Mouse (Mus musculus) CH12.LX (cell line): ENCODE results near the gene Acbd6. TPM values are rescaled to one million over a fixed set of nuclear protein-coding genes. Genes with fewer than 3 reads are reported as not detected.

Source experiments
- DNase-seq: peaks from one replicate; pipeline ENCODE4 v3.0.0-alpha.2; 2013; ENCODE audit errors: extremely low read depth
- H3K27ac ChIP-seq: 2 replicates; pipeline ENCODE4 v1.5.1; 2012; ENCODE audit warnings: low read depth, mild to moderate bottlenecking, control low read depth, moderate library complexity; ENCODE audit not compliant: insufficient read depth
- H3K27me3 ChIP-seq: replicated peaks from 2 replicates; pipeline ENCODE3; 2012; ENCODE audit warnings: inconsistent platforms
- H3K36me3 ChIP-seq, 2 experiments: replicated peaks in 1 of 2; 2 replicates each; pipeline versions ENCODE3 to v1.6.1; 2012; ENCODE audit warnings: inconsistent platforms in 1 of 2, low read length in 1 of 2, mild to moderate bottlenecking in 1 of 2, mixed read lengths in 1 of 2, moderate library complexity in 1 of 2; ENCODE audit not compliant: control insufficient read depth in 1 of 2, insufficient read depth in 1 of 2
- H3K4me1 ChIP-seq, 2 experiments: 2 replicates each; pipeline ENCODE4 v1.6.1; 2012; ENCODE audit warnings: inconsistent platforms in 1 of 2, moderate library complexity in 1 of 2; ENCODE audit not compliant: insufficient read depth in 2 of 2, control insufficient read depth in 1 of 2
- H3K4me2 ChIP-seq: 2 replicates; pipeline ENCODE4 v1.6.1; 2012; ENCODE audit warnings: low read depth, mild to moderate bottlenecking, control low read depth; ENCODE audit not compliant: poor library complexity, insufficient read depth, severe bottlenecking
- H3K4me3 ChIP-seq, 3 experiments: fragments of 150-350 bp in 1 of 3; sonication (generic) in 1 of 3; replicated peaks in 1 of 3; 2 replicates each; pipeline versions ENCODE3 to v1.5.1; 2011 to 2012; ENCODE audit warnings: low read depth in 2 of 3, low read length in 2 of 3, mild to moderate bottlenecking in 2 of 3, moderate library complexity in 2 of 3, control low read depth in 1 of 3, improper control_type of control experiment in 1 of 3, inconsistent platforms in 1 of 3, mixed read lengths in 1 of 3; ENCODE audit not compliant: poor library complexity in 1 of 3
- H3K79me2 ChIP-seq: replicated peaks from 2 replicates; pipeline ENCODE4 v1.6.1; 2012; ENCODE audit warnings: mild to moderate bottlenecking, moderate library complexity; ENCODE audit not compliant: control insufficient read depth, poor library complexity, insufficient read depth, severe bottlenecking; ENCODE audit errors: extremely low read depth
- H3K9ac ChIP-seq: 2 replicates; pipeline ENCODE4 v1.6.1; 2012; ENCODE audit warnings: low read depth, mild to moderate bottlenecking, control low read depth, moderate library complexity; ENCODE audit not compliant: insufficient read depth
- H3K9me3 ChIP-seq: replicated peaks from 2 replicates; pipeline ENCODE3; 2012; ENCODE audit warnings: low read length, inconsistent platforms, mixed read lengths
- CTCF ChIP-seq, 2 experiments: IDR thresholded peaks in 1 of 2; conservative IDR thresholded peaks in 1 of 2; 2 replicates each; pipeline ENCODE4 v1.5.1; 2011 to 2012; ENCODE audit warnings: low read depth in 2 of 2, low read length in 2 of 2, improper control_type of control experiment in 1 of 2, inconsistent platforms in 1 of 2, mild to moderate bottlenecking in 1 of 2, moderate library complexity in 1 of 2
- ELF1 ChIP-seq: IDR thresholded peaks from 2 replicates; pipeline ENCODE4 v1.6.1; 2014; ENCODE audit warnings: low read depth, mild to moderate bottlenecking, inconsistent platforms, low read length, improper control_type of control experiment
- EP300 ChIP-seq: IDR thresholded peaks from 2 replicates; pipeline ENCODE4 v1.6.1; 2011; ENCODE audit warnings: low read length, improper control_type of control experiment
- ETS1 ChIP-seq: conservative IDR thresholded peaks from 2 replicates; pipeline ENCODE4 v1.6.1; 2012; ENCODE audit warnings: low read depth, mild to moderate bottlenecking, inconsistent platforms, low read length, improper control_type of control experiment, moderate library complexity
- GABPA ChIP-seq: IDR thresholded peaks from 2 replicates; pipeline ENCODE4 v1.6.1; 2012; ENCODE audit warnings: low read depth, low read length, improper control_type of control experiment, inconsistent platforms; ENCODE audit not compliant: insufficient replicate concordance
- HCFC1 ChIP-seq: IDR thresholded peaks from 2 replicates; pipeline ENCODE4 v1.6.1; 2012; ENCODE audit warnings: low read depth, mild to moderate bottlenecking, inconsistent platforms, low read length, improper control_type of control experiment
- IRF4 ChIP-seq: IDR thresholded peaks from 2 replicates; pipeline ENCODE4 v1.6.1; 2014; ENCODE audit warnings: low read depth, mild to moderate bottlenecking, inconsistent platforms, low read length, improper control_type of control experiment
- JUN ChIP-seq: IDR thresholded peaks from 2 replicates; pipeline ENCODE4 v1.6.1; 2011; ENCODE audit warnings: low read depth, mild to moderate bottlenecking, low read length, improper control_type of control experiment, moderate library complexity; ENCODE audit not compliant: insufficient read depth
- JUND ChIP-seq: conservative IDR thresholded peaks from 2 replicates; pipeline ENCODE4 v1.6.1; 2011; ENCODE audit warnings: low read depth, low read length, improper control_type of control experiment
- MAZ ChIP-seq: IDR thresholded peaks from 2 replicates; pipeline ENCODE4 v1.6.1; 2012; ENCODE audit warnings: low read depth, mild to moderate bottlenecking, inconsistent platforms, low read length, improper control_type of control experiment, moderate library complexity
- MEF2A ChIP-seq: IDR thresholded peaks from 2 replicates; pipeline ENCODE4 v1.6.1; 2014; ENCODE audit warnings: low read depth, mild to moderate bottlenecking, inconsistent platforms, low read length, improper control_type of control experiment, borderline replicate concordance
- MYC ChIP-seq: IDR thresholded peaks from 2 replicates; pipeline ENCODE4 v1.6.1; 2011; ENCODE audit warnings: low read depth, mild to moderate bottlenecking, improper control_type of control experiment, low read length
- NELFE ChIP-seq: IDR thresholded peaks from 2 replicates; pipeline ENCODE4 v1.6.1; 2011; ENCODE audit warnings: low read depth, low read length, improper control_type of control experiment
- PAX5 ChIP-seq: IDR thresholded peaks from 2 replicates; pipeline ENCODE4 v1.6.1; 2012; ENCODE audit warnings: low read length, inconsistent platforms, mixed read lengths
- POLR2A ChIP-seq: IDR thresholded peaks from 2 replicates; pipeline ENCODE4 v1.6.1; 2011; ENCODE audit warnings: low read depth, mild to moderate bottlenecking, improper control_type of control experiment, low read length
- RAD21 ChIP-seq: IDR thresholded peaks from 2 replicates; pipeline ENCODE4 v1.6.1; 2011; ENCODE audit warnings: low read depth, mild to moderate bottlenecking, low read length, improper control_type of control experiment, moderate library complexity
- RCOR1 ChIP-seq: conservative IDR thresholded peaks from 2 replicates; pipeline ENCODE4 v1.6.1; 2012; ENCODE audit warnings: low read depth, mild to moderate bottlenecking, inconsistent platforms, low read length, improper control_type of control experiment
- SIN3A ChIP-seq: IDR thresholded peaks from 2 replicates; pipeline ENCODE4 v1.6.1; 2012; ENCODE audit warnings: low read length, improper control_type of control experiment, inconsistent platforms
- SMC3 ChIP-seq: IDR thresholded peaks from 2 replicates; pipeline ENCODE4 v1.6.1; 2011; ENCODE audit warnings: low read depth, low read length, improper control_type of control experiment
- TBP ChIP-seq: conservative IDR thresholded peaks from 2 replicates; pipeline ENCODE4 v1.6.1; 2011; ENCODE audit warnings: low read depth, low read length, improper control_type of control experiment
- UBTF ChIP-seq: IDR thresholded peaks from 2 replicates; pipeline ENCODE4 v1.6.1; 2012; ENCODE audit warnings: low read depth, mild to moderate bottlenecking, inconsistent platforms, low read length, improper control_type of control experiment, moderate library complexity
- USF2 ChIP-seq: conservative IDR thresholded peaks from 2 replicates; pipeline ENCODE4 v1.6.1; 2011; ENCODE audit warnings: low read depth, low read length, improper control_type of control experiment
- ZC3H11A ChIP-seq: IDR thresholded peaks from 2 replicates; pipeline ENCODE4 v1.6.1; 2012; ENCODE audit warnings: low read depth, mild to moderate bottlenecking, inconsistent platforms, low read length, improper control_type of control experiment
- ZKSCAN1 ChIP-seq: IDR thresholded peaks from 2 replicates; pipeline ENCODE4 v1.6.1; 2012; ENCODE audit warnings: low read depth, inconsistent platforms, low read length, improper control_type of control experiment, borderline replicate concordance
- ZMIZ1 ChIP-seq: IDR thresholded peaks from 2 replicates; pipeline ENCODE4 v1.6.1; 2012; ENCODE audit warnings: low read depth, mild to moderate bottlenecking, inconsistent platforms, low read length, improper control_type of control experiment
- ZNF384 ChIP-seq: IDR thresholded peaks from 2 replicates; pipeline ENCODE4 v1.6.1; 2012; ENCODE audit warnings: low read depth, low read length, improper control_type of control experiment, inconsistent platforms
- dilution Hi-C: fragments of 300-500 bp; cut with MboI; formaldehyde crosslinking; loops from 2 replicates; pipeline ENCODE4 v1.14.3; 2020; ENCODE audit warnings: low sequenced_read_pairs; ENCODE audit not compliant: extremely low pct_unique_long_range_greater_than_20kb, extremely low pct_ligation_motif_present
- in situ Hi-C: fragments of 300-500 bp; cut with MboI; formaldehyde crosslinking; loops from 3 replicates; pipeline ENCODE4 v1.14.3; 2019; ENCODE audit warnings: low sequenced_read_pairs, low pct_ligation_motif_present, low pct_unique_long_range_greater_than_20kb, mixed read lengths
- polyA plus RNA-seq: library from polyadenylated mRNA; unstranded; fragments of >175 nt; gene quantifications from 2 replicates; pipeline ENCODE4 v1.2.1, GENCODE M21; 2012; ENCODE audit warnings: low read depth; ENCODE audit not compliant: insufficient read length
- total RNA-seq, 2 experiments: library from RNA; depleted of rRNA; stranded (reverse); fragments of 300-350 nt in 1 of 2; fragments of >200 nt in 1 of 2; gene quantifications; 2 replicates each; pipeline ENCODE4 v1.2.3; 2012 to 2014

Acbd6 gene
- total and polyA plus RNA-seq, 3 experiments: 51.9 to 97.8 (median 74.4) TPM

DNA sequence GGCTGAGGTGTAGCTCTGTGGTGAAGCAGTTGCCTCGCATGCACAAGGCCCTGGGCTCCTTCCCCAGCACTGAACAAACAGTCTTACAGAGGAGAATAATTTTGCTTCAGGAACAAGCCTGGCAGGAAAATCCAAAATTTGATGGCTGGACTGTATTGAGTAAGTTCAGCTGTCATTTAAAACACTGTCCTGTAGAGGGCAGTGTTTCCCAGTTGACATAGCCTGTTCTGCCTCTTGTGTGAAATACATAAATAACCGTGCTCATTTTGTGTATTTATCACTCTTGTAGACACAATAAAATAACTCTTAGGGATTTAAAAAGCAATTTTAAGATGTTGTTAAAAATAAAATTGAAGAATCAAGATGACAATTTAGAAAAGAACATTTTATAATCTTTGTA, 18.5 kb downstream of the Acbd6 start:
- Histone ChIP-seq H3K79me2 (no peaks in the 10 kb centered on the region), H3K9ac (no peak overlapping the region), H3K4me1 (peaks cover 0 to 29% of the 10 kb centered on the region in 2 experiments; a peak in 2 of 4 replicates), H3K27me3 (no peaks in the 10 kb centered on the region), H3K9me3 (no peaks in the 10 kb centered on the region), H3K36me3 (peaks cover 5 to 36% of the 10 kb centered on the region in 2 experiments), H3K27ac (no peak overlapping the region), H3K4me3 (no peak overlapping the region)
- in situ Hi-C loops: loop anchor here (10.0 to 25.0 kb wide), 2 partner anchors 136 to 208 kb away; no protein-coding TSS in a partner anchor
- peak; percentile 77 for DNase-seq
- no peak for TF ChIP-seq HCFC1
- no peak for TF ChIP-seq SIN3A
- no peak for TF ChIP-seq MEF2A
- no peak for TF ChIP-seq RCOR1
- TF ChIP-seq SMC3: peak; percentile 45
- TF ChIP-seq ZNF384: no peak
- no peak for TF ChIP-seq UBTF
- no peak for TF ChIP-seq ZC3H11A
- no peak for TF ChIP-seq POLR2A
- no peak for TF ChIP-seq ETS1
- no peak for TF ChIP-seq MYC
- no peak for TF ChIP-seq JUN
- TF ChIP-seq MAZ: no peak
- no peak for TF ChIP-seq TBP
- TF ChIP-seq NELFE: no peak
- TF ChIP-seq CTCF (conservative IDR thresholded peaks at IDR 0.05 in 1 of 2, IDR thresholded peaks at IDR 0.05 in 1 of 2; ENCODE audit: low read depth in 2 of 2, low read length in 2 of 2): peak; percentile 66 to 82
- TF ChIP-seq USF2: no peak
- TF ChIP-seq JUND: peak; percentile 58
- TF ChIP-seq ZMIZ1: no peak
- TF ChIP-seq ELF1: no peak
- TF ChIP-seq RAD21: peak; percentile 69
- TF ChIP-seq IRF4: no peak
- no peak for TF ChIP-seq ZKSCAN1
- no peak for TF ChIP-seq PAX5
- TF ChIP-seq, all 38 proteins: peak for 4
- H3K4me2 ChIP-seq: no peak overlapping the region
- dilution Hi-C loops: no loop called here

DNA sequence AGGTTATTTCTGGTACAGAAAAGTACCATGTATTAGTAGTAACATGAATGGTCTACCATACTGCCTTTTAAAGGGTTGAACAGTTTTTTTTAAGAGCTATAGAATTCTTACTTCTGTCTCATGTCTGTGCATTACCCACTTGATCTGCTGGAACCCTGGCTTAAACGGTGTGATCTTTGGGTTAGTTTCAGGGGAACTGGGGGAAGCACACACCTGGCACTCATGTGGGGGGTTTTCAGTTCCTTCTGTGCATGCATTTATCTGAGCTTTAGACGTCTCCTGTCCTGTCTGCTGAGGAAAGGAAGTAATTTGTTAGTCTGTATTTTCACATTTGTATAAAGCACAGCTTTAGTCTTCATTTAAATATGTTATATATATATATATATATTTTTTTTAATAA, 19.4 kb downstream of the Acbd6 start:
- Histone ChIP-seq H3K79me2 (no peaks in the 10 kb centered on the region), H3K9ac (no peak overlapping the region), H3K9me3 (no peaks in the 10 kb centered on the region), H3K27me3 (no peaks in the 10 kb centered on the region), H3K4me3 (no peak overlapping the region), H3K4me1 (peaks cover 0 to 29% of the 10 kb centered on the region in 2 experiments; a peak in 2 of 4 replicates), H3K27ac (no peak overlapping the region), H3K4me2 (no peak overlapping the region), H3K36me3 (peaks cover 2 to 28% of the 10 kb centered on the region in 2 experiments)
- in situ Hi-C loops (loop anchor here (10.0 to 25.0 kb wide), 2 partner anchors 135 to 207 kb away; no protein-coding TSS in a partner anchor), dilution Hi-C loops (no loop called here)
- TF ChIP-seq ZKSCAN1 (no peak), JUN (no peak), MYC (0 out of 2 replicates have a peak, but pooled peaks have one; percentile 21), HCFC1 (no peak), EP300 (peak; percentile 63), GABPA (no peak)
- DNase-seq: peak; percentile 49
